Mouse (Mus musculus): ENCODE data around the gene Erc1.
A peak's percentile ranks its signal among the peaks of the same experiment; 100 is the strongest.
"Not testable (repeated sequence)": the region's sequence is repeated elsewhere in the genome, so short reads cannot be mapped to it uniquely, and the experiment has no call there.

Gene Erc1

DNA sequence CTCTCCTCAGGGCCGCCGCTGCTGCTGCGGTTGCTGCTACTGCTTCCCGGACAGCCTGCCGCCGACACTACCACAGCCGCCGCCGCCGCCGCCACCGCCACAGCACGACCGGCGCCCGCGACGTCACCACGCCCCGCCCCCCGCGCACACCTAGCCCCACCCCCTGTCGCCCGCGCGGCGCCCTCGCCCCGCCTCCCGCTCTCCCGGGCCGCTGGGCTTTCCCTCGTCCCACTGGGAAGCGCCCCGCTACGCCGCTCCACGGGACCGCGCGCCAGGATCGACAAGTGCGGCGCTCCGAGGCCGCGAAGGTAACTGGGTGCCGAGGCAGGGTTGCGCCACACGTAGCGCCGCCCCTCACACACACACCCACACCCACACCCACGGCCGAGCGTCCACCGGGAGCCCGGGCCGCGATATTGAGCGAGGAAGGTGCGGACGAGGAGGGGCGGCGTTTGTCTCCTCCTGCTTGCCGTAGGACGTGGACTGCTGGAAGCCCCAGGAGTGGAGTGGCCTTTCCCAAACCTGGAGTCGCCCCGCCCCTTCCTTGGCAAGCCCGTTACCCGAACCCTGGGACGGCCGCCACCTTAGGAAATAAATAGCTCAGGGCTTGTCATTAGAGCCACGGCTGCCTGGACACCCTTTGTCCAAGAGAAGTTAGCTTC is at the start of gene Erc1:
Erc1 (minus strand) TSS at position 134 of the 662 bp plus-strand sequence.
- DNase-seq (ENCODE audit: extremely low spot score) = peak; percentile 96

- no peak for DNase-seq (ENCODE audit: extremely low spot score)
Measured at GRCm38 (mm10) chr6:119892711-119893110, 44.7 kb upstream of the Erc1 start.

GRCm38 (mm10) chr6:119883151-119883550 is 35.2 kb upstream of the Erc1 start:
- no peak for DNase-seq (ENCODE audit: extremely low spot score)

- DNase-seq (ENCODE audit: extremely low spot score) = no peak
Measured at GRCm38 (mm10) chr6:119864341-119865034, 16.5 kb upstream of the Erc1 start.

DNA sequence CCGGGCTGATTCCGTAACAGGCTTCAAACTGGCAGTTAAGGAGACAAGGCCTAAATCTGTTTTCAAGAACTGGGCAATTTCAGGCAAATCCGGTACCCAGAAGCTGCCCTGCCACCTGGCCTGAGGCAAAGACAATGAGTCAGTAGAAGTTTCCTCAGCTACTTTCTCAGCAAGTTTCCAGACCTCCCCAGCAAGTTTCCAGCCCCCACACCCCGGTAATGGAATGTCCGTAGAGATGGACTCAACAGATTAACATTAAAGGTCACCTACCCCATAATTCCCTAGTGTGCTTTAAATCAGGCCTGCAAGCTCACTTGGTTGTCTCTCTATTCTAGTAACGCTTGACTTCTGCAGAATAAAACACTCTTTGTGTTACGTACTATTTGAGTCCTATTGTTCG is 13.6 kb upstream of the Erc1 start:
- peak; percentile 21 for DNase-seq (ENCODE audit: extremely low spot score)

- no peak for DNase-seq (ENCODE audit: extremely low spot score)
Measured at GRCm38 (mm10) chr6:119860236-119860635, 12.3 kb upstream of the Erc1 start.

DNA sequence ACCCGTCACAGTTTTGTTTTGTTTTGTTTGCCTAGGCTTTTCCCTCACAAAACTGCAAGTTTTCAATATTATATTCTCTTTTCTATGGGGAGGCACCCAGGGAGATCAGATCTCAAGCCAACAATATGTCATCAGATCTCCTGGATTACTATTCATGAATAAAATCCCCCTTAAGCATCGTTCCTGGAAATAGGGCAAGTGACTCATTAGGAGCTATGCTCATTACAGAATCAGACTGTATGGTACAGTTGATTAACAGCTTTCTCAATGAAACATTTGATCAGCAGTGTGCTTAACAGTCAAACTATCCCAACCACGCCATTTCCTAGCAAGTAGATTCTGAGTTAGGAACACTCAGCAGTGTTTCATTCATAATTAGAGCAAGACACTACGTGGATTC is 7.5 kb upstream of the Erc1 start:
- DNase-seq (ENCODE audit: extremely low spot score) = no peak

DNA sequence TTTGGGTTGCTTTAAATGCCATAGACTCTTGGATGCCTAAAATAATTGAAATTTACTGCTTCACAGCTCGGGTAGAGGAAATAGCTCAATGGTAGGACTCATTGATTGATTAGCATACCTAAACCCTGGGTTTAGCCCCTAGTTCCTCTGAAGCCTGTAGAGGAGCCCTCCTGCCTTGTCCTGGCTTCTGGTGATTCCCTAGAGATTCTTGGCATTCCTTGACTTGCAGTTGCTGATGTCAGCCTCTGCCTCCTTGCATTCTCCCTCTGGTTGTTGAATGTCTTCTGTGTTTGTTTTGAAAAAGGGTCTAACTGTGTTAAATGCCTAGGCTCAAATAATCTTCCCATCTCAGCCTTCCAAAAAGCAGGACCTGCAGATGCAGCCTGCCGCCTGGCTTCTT is 6.2 kb upstream of the Erc1 start:
- DNase-seq (ENCODE audit: extremely low spot score) = peak; percentile 17

DNA sequence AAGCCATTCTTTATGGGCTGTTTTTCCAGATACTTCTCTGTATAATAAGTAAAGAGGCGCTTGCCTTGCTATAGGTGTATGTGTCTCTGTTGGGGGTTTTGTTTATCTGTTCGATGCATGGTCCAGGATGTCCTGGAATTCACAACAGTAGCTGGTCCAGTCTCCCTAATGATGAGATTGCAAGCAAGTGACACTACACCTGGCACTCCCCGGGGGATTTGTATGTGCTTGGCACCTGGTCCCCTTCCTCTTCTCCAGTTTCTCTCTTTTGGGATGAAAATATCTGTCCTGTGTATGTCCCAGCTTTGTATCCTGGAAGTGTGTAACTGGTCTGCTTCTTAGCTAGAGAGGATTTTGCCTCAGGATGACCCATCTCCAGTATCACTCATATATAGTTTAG is 1.9 kb upstream of the Erc1 start:
- DNase-seq (ENCODE audit: extremely low spot score) = no peak

- no peak for DNase-seq (ENCODE audit: extremely low spot score)
Measured at GRCm38 (mm10) chr6:119849348-119849709, 1.4 kb upstream of the Erc1 start.

- DNase-seq (ENCODE audit: extremely low spot score) = no peak
Measured at GRCm38 (mm10) chr6:119848696-119849347, 855 bp upstream of the Erc1 start.

DNA sequence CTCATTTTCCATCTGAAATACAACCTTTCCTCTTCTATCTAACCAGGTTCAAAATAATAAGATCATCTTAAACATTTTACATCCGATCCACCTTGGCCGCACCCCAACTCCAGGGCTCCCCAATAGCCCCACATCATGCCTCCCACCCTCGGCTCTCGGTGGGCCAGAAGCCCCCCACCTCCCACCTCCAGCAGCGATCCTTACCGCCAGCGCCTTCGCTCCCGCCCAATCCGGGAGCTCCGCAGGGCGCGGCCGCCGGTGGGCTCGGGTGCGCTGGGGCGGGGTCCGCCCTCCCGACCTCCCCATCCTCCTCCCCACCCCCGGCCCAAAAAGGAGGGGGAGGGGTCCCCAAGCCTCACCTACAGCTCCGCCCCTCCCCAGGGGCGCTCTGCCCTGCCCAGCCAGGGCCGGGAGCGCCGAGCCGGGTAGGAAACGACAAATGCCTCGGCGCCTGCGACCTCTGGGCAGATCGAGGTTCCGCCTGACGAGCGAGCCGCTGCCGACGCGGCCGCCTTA is 391 bp downstream of the Erc1 start:
- no peak for DNase-seq (ENCODE audit: extremely low spot score)

GRCm38 (mm10) chr6:119846751-119847517 is 1.0 kb downstream of the Erc1 start:
- no peak for DNase-seq (ENCODE audit: extremely low spot score)

GRCm38 (mm10) chr6:119829951-119830350 is 18.0 kb downstream of the Erc1 start:
- DNase-seq (ENCODE audit: extremely low spot score) = no peak

DNA sequence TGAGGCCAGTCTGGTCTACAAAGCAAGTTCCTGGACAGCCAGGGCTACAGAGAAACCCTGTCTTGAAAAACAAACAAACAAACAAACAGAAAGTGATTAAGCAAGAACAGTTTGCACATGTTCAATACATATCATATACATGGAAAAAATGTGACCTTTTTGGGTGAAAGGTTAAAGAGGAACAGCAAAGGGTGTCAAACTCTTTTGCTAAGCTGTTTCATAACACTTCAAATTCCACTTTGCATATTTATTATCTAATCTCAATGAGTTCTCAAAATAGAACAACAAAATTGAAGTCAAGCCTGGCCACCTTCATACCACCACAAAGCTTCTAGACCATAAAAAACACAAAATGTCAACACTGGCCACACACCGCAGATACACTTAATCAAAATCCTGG is 19.8 kb downstream of the Erc1 start:
- no peak for DNase-seq (ENCODE audit: extremely low spot score)

GRCm38 (mm10) chr6:119826701-119827100 is 21.3 kb downstream of the Erc1 start:
- no peak for DNase-seq (ENCODE audit: extremely low spot score)

- DNase-seq (ENCODE audit: extremely low spot score) = no peak
Measured at GRCm38 (mm10) chr6:119822216-119822615, 25.8 kb downstream of the Erc1 start.

- no peak for DNase-seq (ENCODE audit: extremely low spot score)
Measured at GRCm38 (mm10) chr6:119821158-119821557, 26.8 kb downstream of the Erc1 start.

- DNase-seq (ENCODE audit: extremely low spot score) = no peak
Measured at GRCm38 (mm10) chr6:119818541-119818940, 29.4 kb downstream of the Erc1 start.

- DNase-seq (ENCODE audit: extremely low spot score) = no peak
Measured at GRCm38 (mm10) chr6:119815426-119815825, 32.5 kb downstream of the Erc1 start.

DNA sequence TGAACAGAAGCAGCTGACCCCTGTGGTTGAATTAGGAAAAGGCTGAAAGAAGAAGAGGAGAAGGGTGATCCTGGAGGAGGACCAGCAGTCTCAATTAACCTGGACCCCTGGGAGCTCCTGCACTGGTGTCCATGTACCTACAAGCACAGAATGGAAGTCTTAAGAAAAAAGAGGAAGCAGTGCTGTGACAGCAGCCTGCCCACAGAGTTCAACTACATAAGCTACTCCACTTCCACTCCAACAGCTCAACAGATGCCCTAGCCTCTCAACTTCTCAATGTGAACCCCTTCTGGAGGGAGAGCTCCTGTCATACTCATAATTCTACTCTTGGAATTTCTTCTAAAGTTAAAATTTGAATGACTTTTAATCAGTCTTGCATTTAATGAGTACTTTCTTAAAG is 34.9 kb downstream of the Erc1 start:
- DNase-seq (ENCODE audit: extremely low spot score) = not testable (repeated sequence)
